Mouse (Mus musculus) neural tube, embryonic 10.5 days (tissue): ENCODE measurements around the gene Rc3h2.

Experiments used
- DNase-seq: peaks from one replicate; pipeline ENCODE4 v3.0.0-alpha.2; 2017; ENCODE audit warnings: low spot score; ENCODE audit errors: extremely low spot score

Gene Rc3h2

GRCm38 (mm10) chr2:37422306-37423304 lies at the start of gene Rc3h2:
Rc3h2 (minus strand) TSS chr2:37422903.
- DNase-seq, result peak; percentile 94

- no peak for DNase-seq
Observed at GRCm38 (mm10) chr2:37466266-37466665, 43.6 kb upstream of the Rc3h2 start.

GRCm38 (mm10) chr2:37460707-37461106 lies 38.0 kb upstream of the Rc3h2 start:
- no peak for DNase-seq

GRCm38 (mm10) chr2:37452376-37452760 lies 29.7 kb upstream of the Rc3h2 start:
- no peak for DNase-seq

DNA sequence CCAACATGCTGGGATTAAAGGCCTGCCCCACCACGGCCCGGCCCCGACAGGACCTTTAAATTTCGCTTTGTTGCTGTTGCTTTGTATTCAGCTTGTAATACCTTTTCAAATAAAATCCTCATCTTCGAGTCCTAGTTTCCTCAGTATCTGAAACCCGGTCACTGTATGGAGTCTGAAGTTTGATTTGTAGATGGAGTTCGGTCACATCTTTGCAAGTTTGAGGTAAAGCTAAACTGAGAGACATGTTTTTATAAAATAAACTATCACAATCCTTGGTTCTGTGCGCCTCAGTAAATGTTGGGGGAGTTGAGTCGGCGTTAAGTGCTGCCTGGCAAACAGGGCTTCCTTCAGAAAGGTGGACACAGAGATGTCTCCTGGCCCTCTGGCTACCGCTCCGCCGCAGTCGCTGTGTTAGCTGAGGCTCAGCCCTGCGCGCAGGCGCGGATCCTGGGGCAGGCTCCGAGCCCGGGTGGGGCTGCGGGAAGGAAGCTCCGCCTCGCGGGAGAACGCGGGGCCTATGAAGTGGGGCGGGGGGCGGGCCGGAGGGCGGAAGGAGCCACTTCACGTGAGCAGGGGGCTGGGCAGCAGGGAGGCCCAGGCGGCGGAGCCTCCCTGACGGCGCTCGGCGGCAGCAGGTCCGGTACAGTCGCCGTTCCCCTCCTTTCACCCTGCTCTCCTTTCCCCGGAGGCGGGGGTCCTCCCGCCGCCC lies 29.1 kb upstream of the Rc3h2 start:
- DNase-seq, result peak; percentile 91

DNA sequence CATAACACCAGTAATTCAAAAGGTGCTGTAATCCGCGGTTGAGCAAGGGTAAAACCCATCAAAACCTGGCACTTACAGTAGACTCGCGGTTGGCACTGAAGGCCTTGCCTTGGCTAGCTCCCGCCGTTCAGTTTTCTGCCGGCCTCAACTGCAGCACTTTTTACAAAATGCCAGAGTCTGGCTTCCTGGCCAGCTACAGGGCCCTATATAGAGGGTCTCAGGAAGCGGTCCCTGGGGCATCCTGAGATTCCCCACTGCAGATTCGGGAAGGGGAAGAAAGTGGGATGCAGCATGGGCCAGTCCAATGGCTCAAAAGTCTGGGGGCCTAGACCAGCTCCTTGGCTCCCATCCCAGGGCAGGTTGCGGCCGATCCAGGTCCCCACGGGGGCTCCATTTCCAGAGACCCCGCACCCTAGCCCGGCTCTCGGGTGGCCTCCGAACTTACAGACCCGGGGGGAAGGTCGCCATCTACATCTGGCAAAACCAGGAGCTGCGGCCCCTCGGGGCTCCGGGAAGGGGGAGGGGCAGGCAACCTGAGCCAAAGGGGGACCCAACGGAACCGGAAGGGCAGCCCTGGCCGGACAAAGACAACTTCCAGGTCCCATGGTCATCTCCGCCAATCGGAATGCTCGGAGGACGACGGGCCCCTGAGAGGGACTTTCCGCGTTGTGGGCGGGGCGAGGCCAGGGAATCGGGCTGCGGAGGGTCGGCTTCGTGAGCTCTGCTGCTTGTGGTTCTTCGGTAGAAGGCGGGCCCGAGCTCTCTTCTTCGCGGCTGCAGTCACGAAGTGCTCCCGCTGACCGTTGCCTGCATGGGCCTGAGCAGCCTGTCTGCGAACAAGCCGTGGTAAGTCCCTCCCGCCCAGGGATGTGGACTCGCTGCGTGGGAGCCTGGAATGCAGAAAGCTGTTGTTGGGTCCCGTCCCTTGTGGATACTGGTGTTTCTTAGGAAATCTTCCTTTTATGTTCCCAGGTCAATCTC lies 20.2 kb upstream of the Rc3h2 start, which contains the start of the genes Zbtb26, Zbtb6 and Rabgap1:
Gene Zbtb26 (minus strand): TSS at position 525 of the 981 bp plus-strand sequence.
Gene Zbtb6 (minus strand): TSS at position 561 of the 981 bp plus-strand sequence.
Gene Rabgap1 (plus strand): TSS at position 669 of the 981 bp plus-strand sequence.
- peak; percentile 96 for DNase-seq

DNA sequence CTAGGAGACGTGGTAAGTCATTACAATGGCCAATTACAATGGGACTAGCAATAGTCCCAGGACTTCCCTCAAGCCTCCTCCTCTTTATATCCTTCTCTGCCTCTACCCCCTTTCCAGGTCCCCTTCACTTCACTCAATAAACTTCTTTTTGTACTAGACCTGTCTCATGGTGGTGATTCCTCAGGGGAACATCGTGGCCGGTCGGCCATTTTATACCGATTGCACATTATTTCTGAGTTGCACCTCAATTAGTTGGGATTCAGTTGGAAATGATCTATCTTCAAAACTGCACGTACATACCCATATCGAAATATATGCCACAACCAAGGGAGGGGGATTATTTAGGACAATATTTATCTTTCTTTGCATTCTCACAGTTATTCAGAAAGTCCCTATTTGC lies 8.9 kb upstream of the Rc3h2 start:
- DNase-seq, result peak; percentile 16

DNA sequence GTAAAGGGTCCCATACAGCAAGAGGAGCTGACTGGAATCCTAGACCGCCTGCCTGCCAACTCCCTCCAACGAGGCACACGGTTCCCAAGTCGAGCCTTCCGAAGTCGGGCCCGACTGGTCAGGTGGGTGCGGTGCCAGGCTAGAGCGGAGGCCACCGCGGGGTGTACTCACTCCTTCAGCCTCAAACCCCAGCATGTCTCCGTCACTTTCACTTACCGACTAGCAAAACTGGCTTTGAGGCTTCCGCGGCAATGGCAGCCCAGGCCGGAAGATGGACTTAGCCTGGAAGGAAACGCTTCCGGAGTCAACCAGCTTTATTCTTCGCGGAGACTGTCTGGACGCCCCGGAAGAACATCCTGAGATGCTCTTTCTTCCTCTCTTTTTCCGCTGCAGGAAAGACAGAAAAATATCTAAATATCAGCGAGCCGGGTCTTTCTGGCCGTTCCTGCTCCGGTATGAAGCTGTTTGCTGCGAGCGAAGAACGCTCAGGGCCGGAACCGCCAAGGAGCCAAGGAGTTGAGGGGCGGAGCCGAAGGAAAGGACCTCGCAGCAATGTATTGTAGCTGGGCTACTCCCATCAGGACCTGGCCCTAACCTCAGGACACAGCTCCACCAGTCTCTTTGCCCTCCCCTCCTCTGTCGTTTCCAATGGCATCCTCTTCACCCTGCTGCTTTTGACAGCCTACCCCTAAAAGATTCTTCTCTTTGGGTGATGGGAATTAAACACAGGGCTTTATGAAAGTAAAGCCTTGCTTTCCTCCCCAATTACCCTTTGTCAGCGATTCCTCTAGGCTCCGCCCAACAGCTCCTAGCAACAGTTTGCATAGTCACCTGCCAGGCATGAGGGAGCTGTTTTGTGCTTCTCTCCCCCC lies 8.1 kb upstream of the Rc3h2 start:
- peak; percentile 87 for DNase-seq

DNA sequence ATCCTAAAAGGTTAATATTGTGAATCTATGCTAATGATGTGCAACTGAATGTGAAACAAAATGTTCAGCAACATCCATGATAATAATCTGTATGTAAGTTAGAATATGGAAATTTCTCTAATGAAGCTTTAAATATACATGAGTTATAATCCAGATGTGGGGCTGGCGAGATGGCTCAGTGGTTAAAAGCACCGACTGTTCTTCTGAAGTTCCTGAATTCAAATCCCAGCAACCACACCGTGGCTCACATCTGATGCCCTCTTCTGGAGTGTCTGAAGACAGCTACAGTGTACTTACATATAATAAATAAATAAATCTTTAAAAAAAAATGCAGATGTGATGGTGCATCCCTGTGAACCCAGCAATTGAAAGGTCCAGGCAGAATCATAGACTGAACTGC lies 968 bp upstream of the Rc3h2 start:
- DNase-seq, result no peak

DNA sequence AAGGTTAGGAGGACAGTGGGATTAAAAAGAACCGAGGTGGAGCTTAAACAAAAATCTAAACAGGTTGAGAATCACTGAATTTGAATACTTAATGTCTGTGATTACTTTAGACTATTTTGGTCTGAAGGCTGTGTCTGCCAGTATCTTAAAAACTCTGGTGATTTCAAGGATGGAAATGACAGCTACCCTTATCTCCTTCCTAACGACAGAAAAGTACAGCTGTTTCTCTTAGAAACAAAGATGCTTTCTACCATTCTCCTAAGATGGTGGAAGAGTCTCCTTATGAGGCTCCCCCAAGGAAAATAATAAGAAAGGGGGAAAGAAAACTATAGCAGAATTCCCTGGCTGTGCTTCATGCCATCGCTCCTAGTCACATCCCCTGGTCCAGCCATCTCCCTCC lies 800 bp downstream of the Rc3h2 start:
- no peak for DNase-seq

- DNase-seq, result no peak
Observed at GRCm38 (mm10) chr2:37395539-37395938, 27.2 kb downstream of the Rc3h2 start.

- no peak for DNase-seq
Observed at GRCm38 (mm10) chr2:37382921-37383320, 39.8 kb downstream of the Rc3h2 start.

- DNase-seq, result peak; percentile 29
Observed at GRCm38 (mm10) chr2:37380189-37380588, 42.5 kb downstream of the Rc3h2 start.

DNA sequence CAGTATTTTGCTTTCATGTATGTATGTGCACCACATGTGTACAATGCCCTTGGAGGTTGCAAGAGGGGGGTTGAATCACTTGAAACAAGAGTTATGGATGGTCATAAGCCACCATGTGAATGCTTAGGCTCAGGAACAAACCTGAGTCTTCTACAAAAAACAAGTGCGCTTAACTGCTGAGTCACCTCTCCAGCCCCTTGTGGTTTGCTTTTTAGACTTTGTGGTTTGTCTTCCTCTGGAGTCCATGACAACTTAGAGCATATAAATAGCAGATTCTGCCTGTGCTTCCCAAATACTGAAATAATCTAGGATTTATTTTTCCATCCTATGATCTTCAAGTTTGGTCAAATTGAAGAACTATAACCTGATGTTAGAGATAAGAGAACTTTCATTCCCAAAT lies 46.7 kb downstream of the Rc3h2 start:
- DNase-seq, result no peak

DNA sequence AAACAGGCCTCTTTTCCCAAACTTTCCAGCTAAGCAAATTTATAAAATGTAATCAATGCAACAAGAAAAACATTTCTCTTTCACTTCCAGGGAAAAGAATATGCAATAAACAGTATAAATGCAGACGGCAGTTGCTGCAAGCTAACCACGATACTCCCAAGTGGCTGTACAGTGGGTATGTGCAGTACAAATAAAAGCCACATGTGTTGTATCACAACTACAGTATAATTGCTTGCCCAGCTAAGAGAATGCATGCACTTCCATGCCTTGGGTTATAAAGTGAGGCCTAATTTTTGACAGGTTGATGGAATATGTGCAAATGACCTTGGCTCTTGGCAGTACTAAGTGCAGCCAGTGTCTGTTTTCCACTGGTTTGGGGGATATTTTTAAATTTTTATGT lies 52.1 kb downstream of the Rc3h2 start:
- DNase-seq, result no peak

DNA sequence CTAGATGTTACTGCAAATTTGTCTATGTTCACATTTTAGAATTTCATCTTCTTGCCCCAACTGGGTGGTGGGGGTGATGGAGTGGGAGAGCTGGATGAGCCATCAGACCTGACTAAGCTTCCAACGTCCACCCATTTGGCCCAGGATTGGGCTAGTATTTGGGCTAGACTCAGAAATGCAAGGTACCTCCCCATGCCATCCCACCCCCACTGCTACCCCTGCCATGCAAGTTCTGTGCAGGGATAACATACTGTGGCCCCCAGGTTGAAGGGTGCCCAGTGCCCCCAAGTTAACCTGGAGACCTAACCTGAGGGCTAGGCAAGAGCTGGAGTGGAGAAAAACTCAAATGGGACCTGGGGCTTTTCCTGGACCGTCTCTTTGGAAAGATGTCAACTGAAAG lies 62.8 kb downstream of the Rc3h2 start:
- no peak for DNase-seq

- peak; percentile 87 for DNase-seq
Observed at GRCm38 (mm10) chr2:37358633-37359540, 63.8 kb downstream of the Rc3h2 start, which contains the start of gene Pdcl. Pdcl (minus strand) TSS chr2:37359332.

DNA sequence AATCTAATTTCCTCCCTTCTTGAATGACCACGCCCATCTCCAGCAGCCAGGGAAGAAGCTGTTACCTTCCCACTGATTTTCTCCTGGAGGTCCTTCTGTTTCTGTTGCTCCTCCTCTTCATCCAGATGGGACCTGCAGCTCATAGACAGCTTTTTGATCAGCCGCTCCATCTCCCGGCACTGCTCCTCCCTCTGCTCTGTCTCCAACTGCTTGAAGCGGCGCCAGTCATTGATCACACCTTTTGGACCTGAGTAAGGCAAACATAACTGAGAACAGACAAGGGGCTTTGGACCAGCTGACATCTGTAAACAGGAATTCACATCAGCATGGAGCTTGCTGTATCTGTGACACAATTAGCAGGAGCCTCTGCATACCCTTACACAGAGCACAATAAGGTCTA lies 67.1 kb downstream of the Rc3h2 start:
- DNase-seq, result no peak

GRCm38 (mm10) chr2:37351671-37352070 lies 71.0 kb downstream of the Rc3h2 start:
- DNase-seq, result no peak
